Mouse (Mus musculus) cortical plate, adult 2 months (tissue): ENCODE results near the gene Agtpbp1.

Experiments used
- CTCF ChIP-seq: fragments of 200-500 bp; IDR thresholded peaks from 2 replicates; pipeline ENCODE4 v1.5.1; 2011; ENCODE audit warnings: mild to moderate bottlenecking, control low read depth, low read length; ENCODE audit not compliant: insufficient read depth; ENCODE audit errors: extremely low read depth
- POLR2A ChIP-seq: fragments of 200-500 bp; IDR thresholded peaks from 2 replicates; pipeline ENCODE4 v1.6.1; 2011; ENCODE audit warnings: mild to moderate bottlenecking, low read length, control low read depth; ENCODE audit not compliant: insufficient read depth; ENCODE audit errors: extremely low read depth

- TF ChIP-seq CTCF (no peak), POLR2A (no peak)
Observed at GRCm38 (mm10) chr13:59445179-59445578, 139.8 kb downstream of the Agtpbp1 start.
